Mouse (Mus musculus) limb, embryonic 10.5 days (tissue): ENCODE measurements at regions not wholly inside any gene's neighbourhood (a gene's known extent, or its start where the extent isn't known, plus 50 kb on each side); places are given as distances from the start of the nearest gene placed in this dataset.
A peak's percentile ranks its signal among the peaks of the same experiment; 100 is the strongest.

Source experiments
- DNase-seq: peaks from one replicate; pipeline ENCODE4 v3.0.0-alpha.2; 2017; ENCODE audit warnings: low spot score
- H3K27ac ChIP-seq: fragments of 300-500 bp; sonication (generic); 2 replicates; pipeline ENCODE4 v1.5.1; 2016; ENCODE audit warnings: mild to moderate bottlenecking
- H3K27me3 ChIP-seq: fragments of 300-500 bp; sonication (generic); 2 replicates; pipeline ENCODE4 v1.6.1; 2016; ENCODE audit warnings: low read depth, mild to moderate bottlenecking; ENCODE audit not compliant: poor library complexity, severe bottlenecking
- H3K36me3 ChIP-seq: fragments of 300-500 bp; sonication (generic); 2 replicates; pipeline ENCODE4 v1.6.1; 2016; ENCODE audit warnings: mild to moderate bottlenecking, moderate library complexity
- H3K4me1 ChIP-seq: fragments of 300-500 bp; sonication (generic); 2 replicates; pipeline ENCODE4 v1.6.1; 2016
- H3K4me3 ChIP-seq: fragments of 300-500 bp; sonication (generic); 2 replicates; pipeline ENCODE4 v1.5.1; 2016; ENCODE audit warnings: mild to moderate bottlenecking, moderate library complexity
- H3K9me3 ChIP-seq: fragments of 300-500 bp; sonication (generic); replicated peaks from 2 replicates; pipeline ENCODE4 v1.6.1; 2016; ENCODE audit warnings: mild to moderate bottlenecking
- WGBS: fragments of 180-500 bp; shearing (Covaris S2); methylation state at CpG from one replicate; pipeline ENCODE4 v1.1.7; 2016; 5-methylcytosine and 5-hydroxymethylcytosine counted together

DNA sequence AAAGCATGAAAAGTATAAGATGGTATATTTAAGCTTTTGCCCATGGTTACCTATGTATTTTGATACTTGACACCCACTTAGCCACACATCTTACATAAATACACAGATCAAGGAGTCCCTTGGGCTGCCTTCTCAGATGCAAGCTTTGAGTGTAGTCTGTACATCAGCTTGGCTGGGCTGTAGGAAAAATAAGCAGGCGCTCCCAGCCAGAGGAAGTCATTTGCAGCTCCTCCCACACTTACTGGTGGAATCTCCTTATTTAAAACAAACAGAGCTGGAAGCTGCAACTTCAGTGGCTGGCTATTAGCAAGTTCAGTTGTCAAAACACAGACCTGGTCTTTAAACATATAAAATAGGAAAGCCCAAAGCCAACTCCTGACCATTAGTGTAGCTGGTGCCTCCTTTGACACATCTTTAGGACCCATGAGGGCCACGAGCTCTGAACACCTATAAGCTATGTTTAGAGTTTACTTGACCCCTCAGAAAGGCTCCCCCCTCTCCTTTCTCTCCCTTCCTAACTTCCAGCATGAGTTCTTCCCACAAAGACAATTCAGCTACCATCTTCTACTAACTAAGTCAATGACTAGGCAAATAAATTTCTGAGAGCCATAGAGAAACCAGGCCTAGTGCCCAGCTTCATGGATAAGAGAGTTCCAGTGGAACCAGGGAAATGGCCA lies 75.4 kb upstream of the Nepro start:
- Histone ChIP-seq H3K27ac (peak overlapping the region; percentile 38; the same call in 1 of the 2 replicates), H3K9me3 (no peaks in the 10 kb centered on the region), H3K4me3 (no peak overlapping the region), H3K4me1 (peaks cover 23% of the 10 kb centered on the region), H3K27me3 (no peaks in the 10 kb centered on the region), H3K36me3 (no peaks in the 10 kb centered on the region)
- peak; percentile 24 for DNase-seq
- WGBS = 35% methylated on average over 2 of the region's 2 CpGs

DNA sequence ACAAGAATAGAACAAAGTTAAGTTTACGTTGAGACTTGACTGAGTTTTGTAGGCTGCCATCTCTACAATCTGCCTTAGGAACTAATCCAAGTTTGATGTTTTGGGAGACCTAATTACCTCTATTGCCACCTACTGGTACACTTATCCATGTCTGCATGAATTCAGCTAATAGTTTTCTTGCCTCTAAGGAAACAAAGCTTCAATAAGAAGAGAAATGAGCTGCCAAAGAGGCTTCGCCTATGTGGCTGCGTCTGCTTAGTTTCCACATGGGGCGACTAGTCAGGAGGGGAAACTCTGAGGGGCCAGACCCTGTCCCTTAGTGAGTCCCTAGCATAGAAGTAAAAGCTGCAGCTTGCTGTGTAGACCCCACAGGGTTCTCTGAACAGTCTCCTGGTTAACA lies 80.1 kb upstream of the Nepro start:
- 24% methylated on average over 4 of the region's 4 CpGs for WGBS
- Histone ChIP-seq H3K36me3 (no peaks in the 10 kb centered on the region), H3K27ac (peak overlapping the region; percentile 81), H3K4me1 (peaks cover 13% of the 10 kb centered on the region), H3K4me3 (no peak overlapping the region), H3K9me3 (no peaks in the 10 kb centered on the region), H3K27me3 (no peaks in the 10 kb centered on the region)
- no peak for DNase-seq

DNA sequence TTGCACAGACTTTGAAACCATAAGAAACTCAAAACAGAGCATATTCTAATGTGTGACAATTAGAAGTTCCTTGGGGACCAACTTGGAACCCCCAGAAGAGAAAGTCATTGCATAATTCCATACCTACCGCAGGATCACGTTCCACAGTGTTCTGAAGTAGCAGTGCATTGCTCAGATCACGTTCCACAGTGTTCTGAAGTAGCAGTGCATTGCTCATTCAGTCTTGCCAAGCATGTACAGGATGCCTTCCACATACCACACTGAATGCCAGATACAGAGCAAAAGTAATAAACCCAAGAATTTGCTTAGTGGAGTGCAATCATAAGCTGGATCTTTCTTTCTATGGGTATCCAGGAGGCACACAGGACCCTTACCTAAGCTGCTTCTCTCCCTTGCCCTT lies 78.4 kb upstream of the Boc start:
- no peak overlapping the region for H3K27ac ChIP-seq
- H3K27me3 ChIP-seq = no peaks in the 10 kb centered on the region
- WGBS = 90% methylated on average over 3 of the region's 3 CpGs
- no peaks in the 10 kb centered on the region for H3K9me3 ChIP-seq
- no peak for DNase-seq
- no peaks in the 10 kb centered on the region for H3K36me3 ChIP-seq
- H3K4me1 ChIP-seq = peaks cover 25% of the 10 kb centered on the region
- H3K4me3 ChIP-seq = no peak overlapping the region

DNA sequence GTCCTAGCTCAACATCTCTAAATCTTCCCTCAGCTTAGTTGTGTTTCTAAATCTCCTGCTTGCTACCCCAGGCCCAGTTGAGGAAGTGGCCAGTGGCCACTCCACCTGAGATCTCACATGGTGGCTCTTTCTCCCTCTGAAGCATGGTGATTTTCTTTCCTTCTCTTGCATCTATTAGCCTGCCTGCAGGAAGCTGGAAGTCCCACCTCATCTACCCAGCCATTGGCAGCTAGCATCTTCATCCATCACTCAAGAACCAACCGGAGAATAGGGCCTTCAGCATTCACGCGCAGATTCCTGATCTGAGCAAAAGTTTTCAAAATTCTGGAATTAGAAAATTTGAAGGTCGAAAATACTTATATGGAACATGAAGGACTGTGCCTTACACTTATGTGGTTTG lies 75.8 kb upstream of the Boc start:
- Histone ChIP-seq H3K4me3 (no peak overlapping the region), H3K27ac (peak overlapping the region; percentile 93; the same call in 1 of the 2 replicates), H3K4me1 (peaks cover 51% of the 10 kb centered on the region), H3K36me3 (no peaks in the 10 kb centered on the region), H3K9me3 (no peaks in the 10 kb centered on the region), H3K27me3 (no peaks in the 10 kb centered on the region)
- no peak for DNase-seq
- WGBS = 96% methylated on average over 4 of the region's 4 CpGs

DNA sequence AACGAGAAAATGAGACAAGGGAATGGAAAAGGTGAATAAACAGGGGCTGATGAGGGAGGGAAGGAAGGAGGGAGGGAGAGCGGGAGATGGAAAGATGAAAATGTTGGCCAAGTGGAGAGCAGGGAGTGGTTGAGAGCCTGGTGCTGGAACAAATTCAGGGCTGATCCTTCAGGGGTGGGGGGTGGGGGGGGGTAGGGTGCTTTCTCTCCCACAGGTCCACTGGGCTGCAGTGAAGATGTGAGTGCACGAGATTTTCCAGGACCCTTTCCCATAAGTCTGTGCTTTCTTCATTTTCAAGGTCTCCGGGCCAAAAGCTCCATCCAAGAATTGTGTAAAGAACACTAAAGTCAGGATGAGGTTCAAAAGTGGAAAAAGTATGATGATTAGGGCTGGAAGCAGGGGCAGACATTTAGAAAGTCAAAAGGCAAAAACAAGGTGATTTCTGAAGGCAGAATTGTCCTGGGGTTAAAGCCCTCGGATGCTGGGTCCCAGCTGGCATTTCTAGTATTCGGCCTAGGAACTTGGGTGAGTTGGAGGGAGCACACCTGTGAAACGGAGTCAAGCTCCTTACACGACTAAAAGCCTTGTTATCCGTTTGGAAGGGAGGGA lies 74.5 kb upstream of the Boc start:
- no peak for DNase-seq
- WGBS = 55% methylated on average over 9 of the region's 9 CpGs
- H3K4me1 ChIP-seq = peaks cover 58% of the 10 kb centered on the region
- H3K9me3 ChIP-seq = no peaks in the 10 kb centered on the region
- H3K36me3 ChIP-seq = no peaks in the 10 kb centered on the region
- H3K4me3 ChIP-seq = 0 out of 2 replicates have a peak overlapping the region, but pooled peaks have one; percentile 17
- no peaks in the 10 kb centered on the region for H3K27me3 ChIP-seq
- H3K27ac ChIP-seq = peak overlapping the region; percentile 93

DNA sequence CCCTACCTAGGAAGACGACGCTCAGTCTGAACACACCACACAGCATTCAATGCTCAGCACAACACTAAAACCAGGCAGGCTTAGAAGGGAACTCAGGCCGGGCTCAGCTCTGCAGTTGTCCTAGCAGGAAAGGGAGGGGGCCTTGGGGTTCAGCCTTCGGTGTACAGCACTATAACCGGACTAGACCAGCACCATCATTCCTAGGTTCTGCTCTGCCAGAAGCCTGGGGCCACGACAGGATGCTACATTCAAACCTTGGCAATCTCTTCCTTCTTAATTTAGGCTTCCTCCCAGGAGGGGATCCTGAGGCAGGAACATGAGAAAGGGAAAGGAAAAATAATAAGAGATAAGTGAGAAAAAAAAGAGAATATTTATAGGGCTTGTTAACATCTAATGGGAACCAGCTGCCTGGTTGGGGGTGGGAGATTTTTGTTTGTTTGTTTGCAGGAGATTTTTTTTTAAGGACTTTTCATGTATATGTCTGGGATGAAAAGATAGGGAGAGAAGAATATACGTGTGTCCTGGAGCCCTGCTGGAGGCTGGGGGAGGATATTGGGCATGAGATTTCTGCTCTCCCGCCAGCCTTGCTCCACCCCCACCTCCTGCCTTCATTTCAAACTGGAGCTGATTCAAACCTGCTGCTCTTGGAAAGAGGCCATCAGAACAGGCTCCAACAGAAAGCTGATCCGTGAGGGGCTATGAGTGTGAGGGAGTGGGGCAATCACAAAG lies 73.8 kb upstream of the Boc start:
- H3K27me3 ChIP-seq = no peaks in the 10 kb centered on the region
- 0 out of 2 replicates have a peak overlapping the region, but pooled peaks have one; percentile 17 for H3K4me3 ChIP-seq
- DNase-seq = peak; percentile 74
- 13% methylated on average over 9 of the region's 9 CpGs for WGBS
- peaks cover 58% of the 10 kb centered on the region for H3K4me1 ChIP-seq
- no peaks in the 10 kb centered on the region for H3K36me3 ChIP-seq
- H3K9me3 ChIP-seq = no peaks in the 10 kb centered on the region
- H3K27ac ChIP-seq = peak overlapping the region; percentile 93

DNA sequence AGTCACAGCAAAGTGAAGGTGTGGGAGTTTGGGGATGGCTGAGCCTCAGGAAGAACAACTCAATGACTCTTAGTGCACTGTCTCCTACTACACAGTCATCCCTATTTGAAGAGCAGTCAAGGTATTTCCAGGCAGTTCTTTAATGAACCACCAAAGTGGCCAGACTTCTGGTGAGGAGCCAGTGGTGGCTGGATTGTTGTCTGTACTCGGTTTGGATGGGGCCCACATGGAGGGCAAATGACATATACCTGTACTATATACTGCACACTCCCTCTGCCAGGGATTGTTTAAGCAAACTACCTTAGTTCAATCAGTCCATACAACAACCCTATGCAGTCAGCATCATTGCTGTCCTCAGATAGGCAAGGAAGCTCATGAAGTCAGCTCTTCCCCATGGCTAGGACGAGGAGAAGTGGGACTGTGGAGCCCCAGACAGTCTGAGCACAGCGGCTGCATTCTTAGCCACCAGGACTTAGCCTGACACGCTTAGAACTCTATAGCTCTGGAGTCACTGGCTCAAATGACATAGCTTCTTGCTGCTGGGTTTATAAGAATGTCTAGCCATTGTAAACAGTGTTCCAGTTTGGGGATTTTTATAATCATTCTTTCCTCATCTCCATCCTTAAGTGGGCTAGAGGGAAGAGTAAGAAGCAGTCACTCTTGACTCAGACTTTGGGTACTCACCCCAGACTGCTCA lies 72.8 kb upstream of the Boc start:
- Histone ChIP-seq H3K9me3 (no peaks in the 10 kb centered on the region), H3K36me3 (no peaks in the 10 kb centered on the region), H3K4me1 (peaks cover 62% of the 10 kb centered on the region), H3K4me3 (no peak overlapping the region), H3K27me3 (no peaks in the 10 kb centered on the region), H3K27ac (peak overlapping the region; percentile 93)
- 63% methylated on average over 4 of the region's 4 CpGs for WGBS
- DNase-seq = peak; percentile 31

DNA sequence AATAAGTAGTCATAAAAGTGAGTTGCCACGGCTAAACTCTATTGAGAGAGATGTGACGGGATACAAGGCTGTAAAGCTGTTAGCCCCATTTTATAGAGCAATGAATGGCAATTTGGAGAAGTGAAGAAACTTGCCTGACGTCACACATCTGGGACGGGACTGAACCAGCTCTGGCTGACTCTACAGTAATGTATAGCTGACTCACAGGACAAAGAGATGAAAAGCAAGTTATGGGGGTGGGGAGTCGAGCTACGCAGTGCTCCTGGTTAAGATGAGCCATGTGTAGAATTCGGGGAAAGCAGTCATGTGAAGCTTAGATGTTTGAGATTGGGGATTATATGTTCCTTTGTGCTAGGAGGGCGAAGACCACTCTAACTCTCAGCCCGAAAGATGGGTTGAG lies 72.2 kb upstream of the Boc start:
- H3K27ac ChIP-seq = peak overlapping the region; percentile 93

DNA sequence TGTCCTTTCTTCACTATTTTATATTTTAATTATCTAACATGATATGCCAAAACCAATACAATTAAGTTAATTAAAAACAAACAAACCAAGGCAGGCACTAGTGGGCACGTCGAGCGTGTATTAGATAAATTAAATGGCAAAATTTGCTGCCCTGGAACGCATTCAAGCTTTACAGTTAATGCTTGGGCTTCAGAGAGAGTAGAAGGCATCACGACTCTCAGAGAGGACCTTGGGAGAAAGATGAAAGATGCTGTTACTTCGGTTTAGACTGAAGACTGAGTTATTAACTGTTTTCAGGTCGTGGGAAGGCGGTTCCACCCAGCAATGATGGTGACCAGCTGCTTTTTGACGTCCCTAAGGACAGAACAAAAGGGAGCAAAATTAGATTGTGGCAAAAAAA lies 71.7 kb upstream of the Boc start:
- H3K36me3 ChIP-seq = peaks cover 4% of the 10 kb centered on the region; the same call in 1 of the 2 replicates
- 20% methylated on average over 9 of the region's 9 CpGs for WGBS
- peaks cover 69% of the 10 kb centered on the region for H3K4me1 ChIP-seq
- H3K27ac ChIP-seq = peak overlapping the region; percentile 93
- no peaks in the 10 kb centered on the region for H3K27me3 ChIP-seq
- DNase-seq = no peak
- H3K9me3 ChIP-seq = no peaks in the 10 kb centered on the region
- no peak overlapping the region for H3K4me3 ChIP-seq

More for the DNA sequence above, 72.2 kb upstream of the Boc start:
- DNase-seq = peak; percentile 48
- 48% methylated on average over 9 of the region's 9 CpGs for WGBS
- Histone ChIP-seq H3K4me1 (peaks cover 64% of the 10 kb centered on the region), H3K4me3 (no peak overlapping the region), H3K27me3 (no peaks in the 10 kb centered on the region), H3K36me3 (no peaks in the 10 kb centered on the region), H3K9me3 (no peaks in the 10 kb centered on the region)

DNA sequence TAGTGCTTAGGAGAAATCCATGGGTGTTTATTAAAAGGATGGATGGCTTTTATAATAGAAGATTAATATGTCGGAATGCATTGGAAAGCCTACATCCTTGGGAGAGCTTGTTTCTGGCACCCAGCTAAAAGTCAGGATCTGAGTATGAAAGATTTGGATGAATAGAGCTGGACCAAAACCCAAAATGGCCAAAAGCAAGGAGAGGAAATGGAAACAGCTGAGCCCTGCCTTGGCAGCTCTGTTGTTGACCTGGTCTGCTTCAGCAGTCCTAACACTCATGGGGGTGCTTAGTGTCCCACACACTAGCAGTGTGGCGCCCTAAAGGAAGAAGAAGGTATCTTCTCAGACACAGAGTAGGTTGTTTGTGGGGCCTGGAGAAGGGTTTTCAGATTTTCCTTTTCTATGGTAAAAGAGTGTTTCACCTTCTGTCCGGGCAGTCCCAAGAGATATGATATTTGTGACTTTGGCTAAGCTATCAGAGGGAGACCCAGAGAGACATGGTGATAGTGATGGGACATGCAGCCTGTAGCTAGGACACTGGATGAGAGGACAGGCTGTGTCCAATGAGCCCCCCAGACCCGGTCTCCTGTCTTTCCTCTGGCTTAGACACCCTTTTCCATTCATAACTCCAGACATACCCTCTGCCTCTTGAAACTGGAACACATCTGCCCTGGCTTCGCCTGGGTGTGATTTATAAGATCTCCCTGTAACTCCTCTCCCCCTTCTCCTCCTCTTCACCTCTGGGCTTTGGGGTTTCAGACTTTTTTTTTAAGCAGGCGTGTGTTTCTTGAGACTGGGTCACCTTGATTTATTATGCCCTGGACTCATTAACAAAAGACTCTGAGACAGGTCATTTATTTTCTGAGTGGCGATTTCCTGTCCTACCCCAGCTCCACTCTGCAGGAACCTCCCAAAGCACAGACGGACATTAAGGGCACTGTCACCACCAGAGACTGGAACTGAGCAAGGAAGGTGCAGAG lies 70.9 kb upstream of the Boc start:
- peaks cover 70% of the 10 kb centered on the region for H3K4me1 ChIP-seq
- H3K27me3 ChIP-seq = no peaks in the 10 kb centered on the region
- no peaks in the 10 kb centered on the region for H3K9me3 ChIP-seq
- peak overlapping the region; percentile 93 for H3K27ac ChIP-seq
- DNase-seq = peak; percentile 54
- peaks cover 10% of the 10 kb centered on the region; the same call in 1 of the 2 replicates for H3K36me3 ChIP-seq
- H3K4me3 ChIP-seq = peak overlapping the region; percentile 26; the same call in 1 of the 2 replicates
- 33% methylated on average over 8 of the region's 8 CpGs for WGBS

DNA sequence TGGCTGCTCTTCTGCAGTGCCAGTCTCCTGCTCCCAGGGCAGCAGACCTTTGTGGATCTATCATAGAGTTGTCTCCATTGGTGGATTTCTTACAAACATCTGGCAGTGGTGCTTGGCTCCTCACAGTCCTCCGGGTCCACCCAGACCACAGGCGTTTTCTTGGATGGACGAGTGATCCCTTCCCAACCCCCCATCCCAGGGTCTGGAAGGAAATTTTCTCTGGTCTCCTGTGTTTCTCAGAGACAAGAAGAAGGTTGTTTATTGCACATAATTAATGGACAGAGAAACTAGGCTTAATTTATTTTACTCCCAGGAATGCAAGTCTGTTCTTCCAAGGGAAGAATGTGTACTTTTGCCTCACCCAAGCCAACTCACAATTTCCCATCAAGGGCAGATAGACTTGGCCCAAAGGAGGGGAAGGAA lies 67.2 kb upstream of the Boc start:
- Histone ChIP-seq H3K36me3 (peaks cover 18% of the 10 kb centered on the region), H3K4me3 (no peak overlapping the region), H3K9me3 (no peaks in the 10 kb centered on the region), H3K27ac (peak overlapping the region; percentile 64), H3K27me3 (no peaks in the 10 kb centered on the region), H3K4me1 (peaks cover 33% of the 10 kb centered on the region)
- no peak for DNase-seq
- 61% methylated on average over 3 of the region's 3 CpGs for WGBS
